Mouse (Mus musculus): ENCODE data around the gene Hmg20b.
A peak's percentile ranks its signal among the peaks of the same experiment; 100 is the strongest.

The Hmg20b gene

GRCm38 (mm10) chr10:81354738-81355477 is 4.6 kb upstream of the Hmg20b start:
- peak in 1 of 2 experiments; percentile 34 for DNase-seq (ENCODE audit: low spot score in 2 of 2)

- no peak for DNase-seq (ENCODE audit: low spot score in 2 of 2)
These were observed 1.5 kb upstream of the Hmg20b start for GRCm38 (mm10) chr10:81351678-81352291.

- DNase-seq (ENCODE audit: low spot score in 2 of 2), result no peak
These were observed 324 bp downstream of the Hmg20b start for GRCm38 (mm10) chr10:81349961-81350350.

- no peak for DNase-seq (ENCODE audit: low spot score in 2 of 2)
These were observed 1.1 kb downstream of the Hmg20b start for GRCm38 (mm10) chr10:81349146-81349545.

GRCm38 (mm10) chr10:81346453-81347067 is 3.7 kb downstream of the Hmg20b start:
- peak; percentile 81 to 85 for DNase-seq (ENCODE audit: low spot score in 2 of 2)

- no peak for DNase-seq (ENCODE audit: low spot score in 2 of 2)
These were observed 5.1 kb downstream of the Hmg20b start for GRCm38 (mm10) chr10:81345162-81345534.

- no peak for DNase-seq (ENCODE audit: low spot score in 2 of 2)
These were observed 5.7 kb downstream of the Hmg20b start for GRCm38 (mm10) chr10:81344421-81345161.

- no peak for DNase-seq (ENCODE audit: low spot score in 2 of 2)
These were observed 7.4 kb downstream of the Hmg20b start, which contains the start of gene Gipc3 for GRCm38 (mm10) chr10:81342686-81343505. Gene Gipc3 (minus strand): TSS chr10:81343266.

GRCm38 (mm10) chr10:81341333-81341949 is 8.8 kb downstream of the Hmg20b start:
- DNase-seq (ENCODE audit: low spot score in 2 of 2), result peak in 1 of 2 experiments; percentile 68

GRCm38 (mm10) chr10:81340551-81341332 is 9.5 kb downstream of the Hmg20b start:
- DNase-seq (ENCODE audit: low spot score in 2 of 2), result no peak

GRCm38 (mm10) chr10:81336558-81336957 is 13.7 kb downstream of the Hmg20b start:
- no peak for DNase-seq (ENCODE audit: low spot score in 2 of 2)

GRCm38 (mm10) chr10:81335393-81336340 is 14.6 kb downstream of the Hmg20b start:
- DNase-seq (ENCODE audit: low spot score in 2 of 2), result no peak

- DNase-seq (ENCODE audit: low spot score in 2 of 2), result no peak
These were observed 16.0 kb downstream of the Hmg20b start for GRCm38 (mm10) chr10:81334324-81334723.

- no peak for DNase-seq (ENCODE audit: low spot score in 2 of 2)
These were observed 18.0 kb downstream of the Hmg20b start for GRCm38 (mm10) chr10:81332277-81332676.

- DNase-seq (ENCODE audit: low spot score in 2 of 2), result no peak
These were observed 20.3 kb downstream of the Hmg20b start for GRCm38 (mm10) chr10:81330007-81330406.

- no peak for DNase-seq (ENCODE audit: low spot score in 2 of 2)
These were observed 20.9 kb downstream of the Hmg20b start for GRCm38 (mm10) chr10:81329194-81329975.

- DNase-seq (ENCODE audit: low spot score in 2 of 2), result no peak
These were observed 21.9 kb downstream of the Hmg20b start, which contains the start of gene Tbxa2r for GRCm38 (mm10) chr10:81328386-81328785. Gene Tbxa2r (plus strand): TSS chr10:81328731.

GRCm38 (mm10) chr10:81327959-81328358 is 22.3 kb downstream of the Hmg20b start:
- DNase-seq (ENCODE audit: low spot score in 2 of 2), result no peak
